Mouse (Mus musculus) layer of hippocampus, postnatal 14 days (tissue): Measurements from ENCODE around the gene Vwa3a. TPM values are rescaled to one million over a fixed set of nuclear protein-coding genes. Genes with fewer than 3 reads are reported as not detected.

ENCODE experiments used
- DNase-seq, 2 experiments: peaks; one replicate each; pipeline ENCODE4 v3.0.0; 2021 to 2022; ENCODE audit warnings: low spot score in 2 of 2, mixed read lengths in 1 of 2
- total RNA-seq, 2 experiments: library from RNA; stranded (reverse); gene quantifications; 2 replicates each; pipeline ENCODE4 v1.2.3; 2021

Gene Vwa3a
- total RNA-seq, 2 experiments from 2014 or later: 10.4 to 12.3 TPM

GRCm38 (mm10) chr7:120744606-120745005 lies 5.5 kb downstream of the Vwa3a start:
- no peak for DNase-seq

- DNase-seq: no peak
Observed at GRCm38 (mm10) chr7:120746029-120746428, 6.9 kb downstream of the Vwa3a start.

- no peak for DNase-seq
Observed at GRCm38 (mm10) chr7:120746821-120747220, 7.7 kb downstream of the Vwa3a start.

DNA sequence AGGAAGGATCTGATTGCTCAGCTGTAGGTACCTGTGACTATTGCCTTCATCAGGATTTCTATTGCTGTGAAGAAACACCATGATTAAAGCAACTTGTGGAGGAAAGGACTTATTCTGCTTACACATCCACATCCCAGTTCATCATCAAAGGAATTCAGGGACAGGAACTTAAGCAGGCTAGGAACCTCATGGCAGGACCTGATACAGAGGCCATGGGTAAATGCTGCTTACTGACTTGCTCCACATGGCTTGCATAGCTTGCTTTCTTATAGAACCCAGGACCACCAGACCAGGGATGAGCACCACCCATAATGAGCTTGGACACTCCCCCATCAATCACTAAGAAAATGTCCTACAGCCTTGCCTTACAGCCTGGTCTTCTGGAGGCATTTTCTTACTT lies 9.4 kb downstream of the Vwa3a start:
- no peak for DNase-seq

GRCm38 (mm10) chr7:120751330-120751729 lies 12.2 kb downstream of the Vwa3a start:
- DNase-seq: no peak

DNA sequence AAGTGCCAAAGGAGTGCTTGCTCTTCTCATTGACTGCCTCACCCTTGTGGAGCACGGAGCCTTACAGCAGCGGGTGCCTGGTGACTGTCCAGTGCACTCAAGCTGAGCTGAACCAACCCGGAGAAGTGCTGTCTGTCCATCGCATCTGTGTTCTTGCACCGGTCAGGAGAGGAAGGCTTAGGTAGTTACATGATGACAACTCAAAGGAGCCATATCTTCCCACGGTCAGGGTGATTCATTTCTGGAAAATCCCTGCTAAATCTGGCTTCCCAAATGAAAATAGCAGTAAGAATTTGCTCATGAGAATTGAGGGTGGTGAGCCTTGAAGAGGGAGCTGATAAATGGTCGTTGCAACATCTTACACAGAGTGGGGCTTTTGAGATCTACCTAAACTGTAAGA lies 12.8 kb downstream of the Vwa3a start:
- DNase-seq: no peak

DNA sequence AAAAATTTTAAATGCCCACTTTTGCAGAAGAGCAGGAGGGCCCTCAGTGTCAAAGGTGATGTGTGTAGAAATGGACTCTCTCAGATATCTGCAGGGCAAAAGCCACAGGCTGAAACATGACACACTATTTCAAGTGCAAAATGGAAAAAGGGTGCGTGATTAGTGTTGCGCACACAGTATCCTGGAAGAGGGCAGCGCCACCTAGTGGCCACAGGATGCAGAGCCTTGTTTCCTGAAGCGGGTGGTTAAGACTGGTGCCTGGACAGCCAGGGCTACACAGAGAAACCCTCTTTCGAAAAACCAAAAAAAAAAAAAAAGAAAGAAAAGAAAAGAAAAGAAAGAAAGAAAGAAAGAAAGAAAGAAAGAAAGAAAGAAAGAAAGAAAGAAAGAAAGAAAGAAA lies 15.6 kb downstream of the Vwa3a start:
- peak; percentile 76 to 87 for DNase-seq

DNA sequence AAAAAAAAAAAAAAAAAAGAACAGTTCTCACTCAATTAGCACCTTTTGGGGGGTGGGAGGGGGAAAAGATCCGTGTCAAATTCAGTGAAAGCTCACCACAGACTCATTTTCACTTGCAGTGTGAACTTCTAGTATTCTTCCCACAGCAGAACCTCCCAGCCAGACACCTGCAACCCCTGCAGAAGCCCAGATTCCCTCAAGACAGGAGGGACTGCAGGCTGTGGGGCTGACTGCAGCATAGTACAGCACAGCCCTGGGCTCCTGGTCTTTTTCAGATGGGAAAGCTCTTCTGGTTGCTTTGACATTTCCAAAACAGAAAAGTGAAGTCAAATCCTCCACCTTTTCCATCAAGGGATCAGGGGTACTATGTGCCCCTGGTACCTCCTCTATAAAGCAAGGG lies 28.3 kb downstream of the Vwa3a start:
- no peak for DNase-seq

GRCm38 (mm10) chr7:120771389-120771788 lies 32.3 kb downstream of the Vwa3a start:
- no peak for DNase-seq

DNA sequence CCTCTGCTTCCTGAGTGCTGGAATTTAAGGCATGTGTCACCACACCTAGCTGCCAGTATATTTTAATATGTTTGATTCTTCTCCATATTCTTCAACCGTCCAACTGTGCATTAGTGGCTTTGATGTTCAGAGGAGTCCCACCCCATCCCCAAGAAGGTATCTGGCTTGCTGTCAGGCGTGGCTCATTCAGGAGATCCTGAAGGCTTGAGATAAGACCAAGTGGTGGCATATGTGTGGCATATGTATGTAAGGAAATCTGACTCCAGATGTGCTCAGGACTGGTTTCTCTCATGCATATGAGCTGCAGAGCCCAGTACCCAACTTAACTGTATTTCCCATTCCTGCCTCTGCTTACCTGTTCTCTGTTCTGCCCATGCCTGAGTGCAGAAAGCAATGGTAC lies 38.9 kb downstream of the Vwa3a start:
- no peak for DNase-seq

- DNase-seq: no peak
Observed at GRCm38 (mm10) chr7:120795544-120795943, 56.4 kb downstream of the Vwa3a start.

DNA sequence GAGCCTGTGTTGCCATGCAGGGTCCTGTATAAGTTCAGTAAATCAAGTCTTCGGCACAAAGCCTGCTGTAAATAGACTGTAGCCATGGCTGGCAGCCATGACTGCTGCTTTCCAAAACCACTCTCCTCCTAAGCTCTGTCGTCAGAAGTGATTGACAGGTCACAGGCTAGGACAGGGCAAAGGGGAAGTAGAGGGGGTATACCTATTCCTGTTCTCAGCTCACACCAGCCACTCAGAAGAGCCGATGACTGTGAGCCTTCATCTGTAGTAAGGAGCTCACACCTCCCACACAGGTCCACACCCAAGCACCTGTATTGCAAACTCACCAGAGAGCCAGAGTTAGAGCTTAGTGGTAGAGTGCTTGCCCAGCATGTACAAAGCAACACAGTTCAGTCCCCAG lies 57.3 kb downstream of the Vwa3a start:
- no peak for DNase-seq

- no peak for DNase-seq
Observed at GRCm38 (mm10) chr7:120803268-120803667, 64.2 kb downstream of the Vwa3a start.

GRCm38 (mm10) chr7:120809705-120810104 lies 70.6 kb downstream of the Vwa3a start:
- DNase-seq: no peak

DNA sequence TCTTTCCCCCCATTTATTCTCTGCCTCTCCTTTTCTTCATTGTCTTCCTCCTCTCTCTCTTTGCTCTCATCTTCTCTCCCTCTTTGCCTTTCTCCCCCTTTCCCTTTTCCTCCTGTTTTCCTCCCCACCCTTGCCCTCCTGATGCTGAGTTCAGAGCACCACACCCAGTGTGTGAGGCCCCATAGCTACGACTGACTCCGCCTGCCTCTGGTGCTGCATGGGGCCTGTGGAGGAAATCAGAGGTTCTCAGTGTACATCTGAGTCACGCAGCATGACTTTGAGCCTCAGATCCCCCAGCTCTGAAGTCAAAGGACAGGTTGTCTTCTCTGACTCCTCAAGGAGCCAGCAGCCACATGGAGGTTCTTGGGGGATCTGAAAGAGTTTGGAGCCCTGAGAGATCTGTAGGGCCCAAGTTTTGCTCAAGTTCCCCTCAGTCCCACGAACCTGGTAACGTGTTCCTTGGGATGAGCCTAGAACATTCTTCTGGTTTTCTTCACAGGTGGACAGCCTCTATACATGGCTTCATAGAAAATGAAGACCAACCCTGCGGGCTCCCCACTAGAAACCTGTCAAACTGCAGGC lies 72.8 kb downstream of the Vwa3a start, which contains the start of gene Gm5737:
TSS of gene Gm5737 (plus strand) at position 532 of the 582 bp plus-strand sequence.
- no peak for DNase-seq

GRCm38 (mm10) chr7:120817552-120817951 lies 78.4 kb downstream of the Vwa3a start:
- no peak for DNase-seq

- DNase-seq: no peak
Observed at GRCm38 (mm10) chr7:120819386-120819785, 80.3 kb downstream of the Vwa3a start.

DNA sequence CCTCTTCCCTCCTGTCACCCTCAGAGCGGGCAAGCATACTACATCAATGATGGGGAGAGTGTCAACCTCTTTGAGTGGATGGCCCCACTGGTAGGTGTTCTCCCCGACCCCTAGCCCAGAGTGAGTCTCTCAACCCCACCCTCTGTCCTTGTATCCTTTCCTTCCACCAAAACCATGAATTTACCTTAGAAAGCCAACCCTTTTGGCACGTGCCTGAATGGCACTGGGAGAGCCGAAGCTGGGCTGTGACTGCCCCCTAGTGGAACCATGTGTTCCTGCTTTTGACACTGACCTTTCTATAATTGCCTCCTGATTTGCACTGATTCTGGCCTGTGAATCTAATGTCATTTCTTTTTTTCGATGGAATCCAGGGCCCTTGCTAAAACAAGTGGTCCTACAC lies 84.1 kb downstream of the Vwa3a start:
- peak; percentile 50 to 69 for DNase-seq

DNA sequence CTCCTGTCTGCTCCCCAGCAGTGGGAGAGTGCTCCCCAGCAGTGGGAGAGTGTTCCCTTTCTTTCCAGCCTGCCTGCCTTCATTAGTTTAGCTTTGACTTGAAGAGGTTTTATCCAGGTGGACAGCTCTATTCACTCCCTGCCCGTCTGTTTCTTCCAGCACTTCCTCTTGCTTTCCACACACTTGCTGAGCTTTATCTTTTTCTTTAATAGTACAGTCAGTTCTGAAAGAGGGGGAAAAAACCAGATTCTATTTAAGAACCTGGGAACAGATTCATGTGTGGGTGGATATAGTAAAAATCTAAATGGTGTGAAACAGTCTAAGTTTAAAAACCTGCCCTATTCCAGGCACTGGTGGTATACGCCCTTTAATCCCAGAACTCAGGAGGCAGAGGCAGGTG lies 86.0 kb downstream of the Vwa3a start:
- DNase-seq: peak in 1 of 2 experiments; percentile 29

GRCm38 (mm10) chr7:120826408-120826807 lies 87.3 kb downstream of the Vwa3a start:
- DNase-seq: peak in 1 of 2 experiments; percentile 17

DNA sequence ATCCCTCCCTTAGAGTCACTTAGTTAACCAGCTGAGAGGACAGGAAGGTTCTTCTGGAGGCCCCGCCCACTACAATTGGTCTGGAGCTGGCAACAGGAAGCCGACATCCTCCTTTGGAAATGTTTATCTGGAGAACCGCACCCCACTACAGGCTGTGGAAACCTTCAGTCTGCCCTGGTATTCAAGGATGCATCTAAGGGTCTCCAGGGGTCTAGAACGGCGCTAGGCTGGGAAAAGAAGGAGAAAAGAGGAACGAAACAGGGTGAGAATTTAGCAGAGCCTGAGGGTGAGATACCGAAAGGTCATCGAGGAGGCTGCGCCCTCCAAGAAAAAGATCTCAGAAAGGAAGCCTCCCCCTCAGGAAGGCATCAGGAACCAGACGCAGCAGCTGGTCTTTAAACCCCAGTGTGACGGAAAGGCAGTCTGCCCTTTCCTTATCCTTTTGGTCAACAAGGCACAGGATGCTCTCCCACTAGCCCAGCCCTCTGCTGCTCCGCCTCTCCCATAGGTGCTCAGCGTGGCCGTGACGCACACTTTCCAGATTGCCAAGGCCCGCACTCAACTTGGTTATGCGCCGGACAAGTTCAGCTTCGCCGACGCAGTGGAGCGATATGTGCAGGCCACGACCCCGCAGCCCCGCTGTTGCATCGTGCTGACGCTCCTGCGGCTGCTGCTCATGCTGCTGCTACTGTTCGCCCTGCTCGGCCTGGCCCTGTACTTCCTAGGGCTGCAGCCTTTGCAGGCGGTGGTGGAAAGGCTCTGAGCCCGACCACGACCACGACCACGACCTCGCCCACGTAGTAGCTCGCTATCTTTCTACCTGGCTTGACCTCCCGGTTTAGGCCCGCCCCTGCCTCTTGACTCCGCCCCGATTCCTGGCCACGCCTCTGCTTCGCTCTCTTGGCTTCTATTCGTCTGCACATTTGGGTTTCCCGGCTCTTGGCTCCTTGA lies 91.6 kb downstream of the Vwa3a start:
- DNase-seq: no peak

DNA sequence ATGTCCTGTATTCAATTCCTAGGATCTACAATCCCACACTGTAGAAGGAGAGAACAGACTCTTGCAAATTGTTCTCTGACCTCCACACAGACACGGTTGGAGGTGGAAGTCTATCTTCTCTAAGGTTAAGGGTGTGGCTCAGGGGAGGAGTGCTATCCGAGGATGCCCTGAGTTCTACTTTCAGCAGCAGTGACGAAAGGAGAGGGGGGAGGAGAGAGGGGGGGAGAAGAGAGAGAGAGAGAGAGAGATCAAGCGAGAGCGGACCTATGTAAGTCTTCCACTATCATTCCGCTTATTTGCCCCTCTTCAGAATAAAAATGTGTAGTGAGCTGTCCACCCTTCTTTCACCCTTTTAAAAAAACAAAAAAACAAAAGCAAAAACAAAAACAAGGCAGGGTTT lies 95.3 kb downstream of the Vwa3a start:
- DNase-seq: no peak
